Mouse (Mus musculus): ENCODE data around the gene Gm36176. TPM values are rescaled to one million over a fixed set of nuclear protein-coding genes. Genes with fewer than 3 reads are reported as not detected.

The Gm36176 gene
- polyA plus RNA-seq, 1 experiment from 2014 or later = not detected

DNA sequence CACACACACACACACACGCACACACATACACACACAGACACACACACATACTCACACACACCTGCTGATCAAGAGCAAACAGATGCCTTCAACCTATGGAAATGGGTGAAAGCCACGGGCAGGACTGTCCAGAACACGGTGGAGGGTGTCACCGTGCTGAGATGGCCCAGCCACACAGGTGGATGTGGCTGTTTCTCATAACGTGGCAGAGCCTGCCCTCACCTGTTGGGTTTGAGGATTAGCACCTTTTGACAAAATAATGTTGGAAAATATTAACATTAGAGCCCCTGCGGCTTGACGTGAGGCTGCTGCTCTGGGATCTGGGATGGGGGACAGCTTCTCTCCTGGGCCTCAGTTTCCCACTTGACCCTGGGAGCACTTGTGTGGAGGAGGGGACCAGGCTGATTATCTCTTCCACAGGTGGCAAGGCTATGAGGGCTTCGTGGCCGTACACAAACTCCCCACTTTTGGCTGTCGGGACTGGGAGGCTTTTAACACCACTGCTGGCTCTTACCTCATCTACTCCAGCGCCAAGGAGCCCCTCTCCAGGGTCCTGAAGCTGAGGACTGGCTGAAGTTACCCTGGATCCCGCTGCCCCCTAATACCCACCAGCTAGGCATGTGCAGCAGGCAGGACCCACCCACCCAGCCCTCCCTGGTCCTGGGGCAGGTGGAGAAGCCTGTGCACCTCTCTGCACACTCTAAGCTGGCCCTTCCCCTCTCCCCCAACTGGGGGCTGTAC is 39.6 kb downstream of the Gm36176 start:
- Histone ChIP-seq H3K27me3 (no peaks in the 10 kb centered on the region), H3K36me3 (no peaks in the 10 kb centered on the region), H3K9me3 (replicated peaks) (no peaks in the 10 kb centered on the region; the same call in 1 of the 2 replicates), H3K4me1 (no peaks in the 10 kb centered on the region), H3K4me3 (no peak overlapping the region), H3K9ac (no peak overlapping the region), H3K4me2 (replicated peaks) (no peak overlapping the region), H3K27ac (no peak overlapping the region)
- 57% methylated on average over 12 of the region's 12 CpGs for WGBS
- no peak for ATAC-seq (ENCODE audit: low FRiP score)

DNA sequence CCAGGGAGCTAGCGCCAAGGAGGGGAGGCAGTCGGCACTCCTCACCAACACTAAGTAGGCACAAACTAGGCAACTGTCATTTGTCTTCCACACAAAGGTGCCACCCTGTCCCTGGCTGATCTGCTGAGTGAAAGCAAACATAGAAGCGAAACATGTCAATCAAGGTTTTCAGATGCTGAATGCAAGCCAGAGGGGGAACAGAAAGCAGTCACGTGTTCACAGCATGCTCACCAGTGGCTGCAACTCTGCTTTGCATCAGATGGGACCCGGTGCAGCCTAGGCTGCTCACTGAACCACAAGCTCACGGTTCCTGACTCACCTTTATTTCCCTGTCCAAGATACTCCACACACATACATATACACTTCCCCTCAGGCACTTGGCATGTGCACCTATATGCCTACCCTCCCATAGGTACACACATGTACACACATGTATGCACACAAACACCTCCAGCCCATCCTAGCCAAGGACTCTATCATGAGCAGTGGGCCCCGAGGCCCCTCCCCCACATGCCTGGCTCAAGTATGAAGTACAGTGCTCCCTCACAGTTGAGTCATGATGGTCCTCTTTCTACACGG is 44.5 kb downstream of the Gm36176 start:
- Histone ChIP-seq H3K9me3 (replicated peaks) (no peaks in the 10 kb centered on the region; the same call in 1 of the 2 replicates), H3K27ac (no peak overlapping the region), H3K4me2 (replicated peaks) (no peak overlapping the region), H3K4me3 (no peak overlapping the region), H3K27me3 (no peaks in the 10 kb centered on the region), H3K36me3 (no peaks in the 10 kb centered on the region), H3K9ac (no peak overlapping the region), H3K4me1 (no peaks in the 10 kb centered on the region)
- ATAC-seq (ENCODE audit: low FRiP score) = no peak
- 82% methylated on average over 8 of the region's 8 CpGs for WGBS

DNA sequence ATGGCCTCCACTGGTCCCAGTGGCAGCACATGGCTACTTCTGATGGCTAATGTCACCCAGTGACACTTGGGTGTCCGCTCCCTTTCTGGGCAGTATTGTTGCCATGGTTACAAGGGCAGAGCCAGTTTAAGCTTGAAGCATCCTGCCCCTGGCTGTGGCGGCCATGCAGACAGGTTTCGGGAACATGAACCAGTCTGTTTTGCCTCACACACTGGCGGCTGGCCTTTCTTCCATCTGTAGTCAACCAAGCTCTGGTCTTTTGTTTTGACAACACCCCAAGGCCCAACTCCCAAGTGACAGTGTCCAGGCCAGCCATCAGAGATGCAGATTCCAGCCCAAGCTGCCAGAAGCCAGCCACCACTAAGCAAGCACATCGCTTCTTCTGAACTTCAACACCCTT is 49.0 kb downstream of the Gm36176 start:
- Histone ChIP-seq H3K4me3 (no peak overlapping the region), H3K27me3 (no peaks in the 10 kb centered on the region), H3K4me1 (no peaks in the 10 kb centered on the region), H3K4me2 (replicated peaks) (no peak overlapping the region), H3K36me3 (no peaks in the 10 kb centered on the region), H3K27ac (no peak overlapping the region), H3K9ac (no peak overlapping the region), H3K9me3 (replicated peaks) (no peaks in the 10 kb centered on the region)
- WGBS = 69% methylated on average over 5 of the region's 5 CpGs
- ATAC-seq (ENCODE audit: low FRiP score) = no peak

Other genes with a start within 250 kb of the Gm36176 start
- 276 and 287 TPM in 2 replicates for gene Sumo3, start 240.7 kb upstream of the Gm36176 start, polyA plus RNA-seq (2016; fragmentation: Nextera tagmentation; extraction: Ambion mirVana)
- gene Gm49325, start 240.6 kb upstream of the Gm36176 start, polyA plus RNA-seq (2016; fragmentation: Nextera tagmentation; extraction: Ambion mirVana) = 13.2 and 13.3 TPM in 2 replicates
- 81.6 and 82.3 TPM in 2 replicates for gene Ube2g2, start 224.5 kb upstream of the Gm36176 start, polyA plus RNA-seq (2016; fragmentation: Nextera tagmentation; extraction: Ambion mirVana)
- 0.48 and 1.2 TPM in 2 replicates for gene Tspear, start 160.2 kb upstream of the Gm36176 start, polyA plus RNA-seq (2016; fragmentation: Nextera tagmentation; extraction: Ambion mirVana)
- gene Gm19402, start 156.0 kb upstream of the Gm36176 start, polyA plus RNA-seq (2016; fragmentation: Nextera tagmentation; extraction: Ambion mirVana) = not detected in 2 replicates
- gene Gm9508, start 149.6 kb upstream of the Gm36176 start, polyA plus RNA-seq (2016; fragmentation: Nextera tagmentation; extraction: Ambion mirVana) = not detected in 2 replicates
- gene Gm10272, start 140.2 kb upstream of the Gm36176 start, polyA plus RNA-seq (2016; fragmentation: Nextera tagmentation; extraction: Ambion mirVana) = not detected in 2 replicates
- gene Gm10024, start 135.3 kb upstream of the Gm36176 start, polyA plus RNA-seq (2016; fragmentation: Nextera tagmentation; extraction: Ambion mirVana) = not detected in 2 replicates
- gene Gm10142, start 131.0 kb upstream of the Gm36176 start, polyA plus RNA-seq (2016; fragmentation: Nextera tagmentation; extraction: Ambion mirVana) = not detected in 2 replicates
- not detected in 2 replicates for gene Krtap12-1, start 126.2 kb upstream of the Gm36176 start, polyA plus RNA-seq (2016; fragmentation: Nextera tagmentation; extraction: Ambion mirVana)
- gene Gm10100, start 120.3 kb upstream of the Gm36176 start, polyA plus RNA-seq (2016; fragmentation: Nextera tagmentation; extraction: Ambion mirVana) = not detected in 2 replicates
- not detected in 2 replicates for gene Gm18596, start 104.2 kb upstream of the Gm36176 start, polyA plus RNA-seq (2016; fragmentation: Nextera tagmentation; extraction: Ambion mirVana)
- gene Gm9736, start 95.4 kb upstream of the Gm36176 start, polyA plus RNA-seq (2016; fragmentation: Nextera tagmentation; extraction: Ambion mirVana) = not detected in 2 replicates
- gene Gm3233, start 87.1 kb upstream of the Gm36176 start, polyA plus RNA-seq (2016; fragmentation: Nextera tagmentation; extraction: Ambion mirVana) = not detected in 2 replicates
- not detected in 2 replicates for gene Gm3238, start 75.5 kb upstream of the Gm36176 start, polyA plus RNA-seq (2016; fragmentation: Nextera tagmentation; extraction: Ambion mirVana)
- gene Gm7138, start 69.9 kb upstream of the Gm36176 start, polyA plus RNA-seq (2016; fragmentation: Nextera tagmentation; extraction: Ambion mirVana) = not detected in 2 replicates
- gene Gm3250, start 64.3 kb upstream of the Gm36176 start, polyA plus RNA-seq (2016; fragmentation: Nextera tagmentation; extraction: Ambion mirVana) = not detected in 2 replicates
- gene Gm7137, start 58.6 kb upstream of the Gm36176 start, polyA plus RNA-seq (2016; fragmentation: Nextera tagmentation; extraction: Ambion mirVana) = not detected in 2 replicates
- not detected in 2 replicates for gene Gm9639, start 51.7 kb upstream of the Gm36176 start, polyA plus RNA-seq (2016; fragmentation: Nextera tagmentation; extraction: Ambion mirVana)
- gene Gm19668, start 47.7 kb upstream of the Gm36176 start, polyA plus RNA-seq (2016; fragmentation: Nextera tagmentation; extraction: Ambion mirVana) = not detected in 2 replicates
- not detected in 2 replicates for gene Gm9507, start 35.0 kb upstream of the Gm36176 start, polyA plus RNA-seq (2016; fragmentation: Nextera tagmentation; extraction: Ambion mirVana)
- 0.31 TPM in 1 of 2 replicates, not detected in the other for gene Gm2696, start 32.1 kb upstream of the Gm36176 start, polyA plus RNA-seq (2016; fragmentation: Nextera tagmentation; extraction: Ambion mirVana)
- not detected in 2 replicates for gene Krtap10-4, start 19.7 kb upstream of the Gm36176 start, polyA plus RNA-seq (2016; fragmentation: Nextera tagmentation; extraction: Ambion mirVana)
- gene Krtap10-10, start 10.9 kb upstream of the Gm36176 start, polyA plus RNA-seq (2016; fragmentation: Nextera tagmentation; extraction: Ambion mirVana) = not detected in 2 replicates
- gene Gm10318, start 6.1 kb downstream of the Gm36176 start, polyA plus RNA-seq (2016; fragmentation: Nextera tagmentation; extraction: Ambion mirVana) = not detected in 2 replicates
- not detected in 2 replicates for gene Gm3285, start 15.2 kb downstream of the Gm36176 start, polyA plus RNA-seq (2016; fragmentation: Nextera tagmentation; extraction: Ambion mirVana)
- gene Lrrc3, start 55.7 kb downstream of the Gm36176 start, polyA plus RNA-seq (2016; fragmentation: Nextera tagmentation; extraction: Ambion mirVana) = 6.8 and 7.4 TPM in 2 replicates
- gene Trpm2, start 123.8 kb downstream of the Gm36176 start, polyA plus RNA-seq (2016; fragmentation: Nextera tagmentation; extraction: Ambion mirVana) = 1.3 and 1.4 TPM in 2 replicates
- 33.8 and 34.8 TPM in 2 replicates for gene 1810043G02Rik, start 131.7 kb downstream of the Gm36176 start, polyA plus RNA-seq (2016; fragmentation: Nextera tagmentation; extraction: Ambion mirVana)
- gene Pfkl, start 163.3 kb downstream of the Gm36176 start, polyA plus RNA-seq (2016; fragmentation: Nextera tagmentation; extraction: Ambion mirVana) = 118 and 132 TPM in 2 replicates
- gene Dnmt3l, start 195.1 kb downstream of the Gm36176 start, polyA plus RNA-seq (2016; fragmentation: Nextera tagmentation; extraction: Ambion mirVana) = 0.48 TPM in 1 of 2 replicates, not detected in the other
- gene Aire, start 196.8 kb downstream of the Gm36176 start, polyA plus RNA-seq (2016; fragmentation: Nextera tagmentation; extraction: Ambion mirVana) = 0.20 and 0.23 TPM in 2 replicates
- 1.2 and 1.8 TPM in 2 replicates for gene Icosl, start 222.5 kb downstream of the Gm36176 start, polyA plus RNA-seq (2016; fragmentation: Nextera tagmentation; extraction: Ambion mirVana)

Measured in hindbrain, embryonic 12.5 days (tissue).